Mouse (Mus musculus): ENCODE data around the gene Fbxo46. TPM values are rescaled to one million over a fixed set of nuclear protein-coding genes. Genes with fewer than 3 reads are reported as not detected.
A peak's percentile ranks its signal among the peaks of the same experiment; 100 is the strongest.
"Not testable (repeated sequence)": the region's sequence is repeated elsewhere in the genome, so short reads cannot be mapped to it uniquely, and the experiment has no call there.

Gene Fbxo46
- total and polyA plus RNA-seq, 2 experiments from 2014 or later = 9.9 to 20.6 TPM

GRCm38 (mm10) chr7:19149626-19150025 is 30.0 kb downstream of the Fbxo46 start, which contains the start of gene Snrpd2:
Gene Snrpd2 (plus strand): TSS chr7:19149722.
- H3K4me3 ChIP-seq (ENCODE audit: low read depth, low read length) = peak within 1 kb of the TSS; percentile 58
- WGBS = under 1% methylated on average over 24 of the region's 24 CpGs
- peak within 1 kb of the TSS; percentile 67 for H3K9ac ChIP-seq (replicated peaks; ENCODE audit: low read length, poor library complexity, severe bottlenecking)
- no peaks in the 10 kb centered on the region for H3K9me3 ChIP-seq (ENCODE audit: low read length)
- DNase-seq (ENCODE audit: low spot score) = peak; percentile 98
- H3K36me3 ChIP-seq (ENCODE audit: insufficient read depth, low read length) = peaks cover 35% of the 10 kb centered on the region
- H3K4me1 ChIP-seq (ENCODE audit: insufficient read depth, low read length) = peaks cover 10% of the 10 kb centered on the region; the same call in 1 of the 2 replicates
- no peak for TF ChIP-seq CTCF (IDR thresholded peaks at IDR 0.05)
- ATAC-seq (ENCODE audit: low FRiP score) = peak; percentile 90
- H3K27ac ChIP-seq (ENCODE audit: low read depth, low read length) = peak within 1 kb of the TSS; percentile 82
- peak within 1 kb of the TSS; percentile 67 for H3K4me2 ChIP-seq (ENCODE audit: low read depth, low read length, poor library complexity, severe bottlenecking)
- no peaks in the 10 kb centered on the region for H3K27me3 ChIP-seq (ENCODE audit: insufficient read depth, low read length)

- not testable (repeated sequence) for ATAC-seq (ENCODE audit: low FRiP score); DNase-seq (ENCODE audit: low spot score); H3K4me2 ChIP-seq (ENCODE audit: low read depth, low read length, poor library complexity, severe bottlenecking); H3K27me3 ChIP-seq (ENCODE audit: insufficient read depth, low read length); H3K4me1 ChIP-seq (ENCODE audit: insufficient read depth, low read length); H3K27ac ChIP-seq (ENCODE audit: low read depth, low read length); H3K9ac ChIP-seq (replicated peaks; ENCODE audit: low read length, poor library complexity, severe bottlenecking); H3K4me3 ChIP-seq (ENCODE audit: low read depth, low read length); H3K9me3 ChIP-seq (ENCODE audit: low read length)
- H3K36me3 ChIP-seq (ENCODE audit: insufficient read depth, low read length) = peaks cover 38% of the 10 kb centered on the region
- WGBS = 91% methylated on average over 10 of the region's 10 CpGs
Observed at GRCm38 (mm10) chr7:19151121-19151520, 31.5 kb downstream of the Fbxo46 start.

GRCm38 (mm10) chr7:19154796-19155195 is 35.1 kb downstream of the Fbxo46 start:
- DNase-seq (ENCODE audit: low spot score) = no peak
- no peak overlapping the region for H3K4me3 ChIP-seq (ENCODE audit: low read depth, low read length)
- H3K9me3 ChIP-seq (ENCODE audit: low read length) = no peaks in the 10 kb centered on the region
- H3K4me1 ChIP-seq (ENCODE audit: insufficient read depth, low read length) = peaks cover 11% of the 10 kb centered on the region; the same call in 1 of the 2 replicates
- no peaks in the 10 kb centered on the region for H3K27me3 ChIP-seq (ENCODE audit: insufficient read depth, low read length)
- H3K27ac ChIP-seq (ENCODE audit: low read depth, low read length) = no peak overlapping the region
- no peak for ATAC-seq (ENCODE audit: low FRiP score)
- H3K36me3 ChIP-seq (ENCODE audit: insufficient read depth, low read length) = peaks cover 32% of the 10 kb centered on the region
- no peak overlapping the region for H3K4me2 ChIP-seq (ENCODE audit: low read depth, low read length, poor library complexity, severe bottlenecking)
- WGBS = 72% methylated on average over 8 of the region's 8 CpGs
- H3K9ac ChIP-seq (replicated peaks; ENCODE audit: low read length, poor library complexity, severe bottlenecking) = no peak overlapping the region
- TF ChIP-seq CTCF (IDR thresholded peaks at IDR 0.05) = no peak

GRCm38 (mm10) chr7:19155825-19156475 is 36.3 kb downstream of the Fbxo46 start:
- no peak for ATAC-seq (ENCODE audit: low FRiP score)
- peaks cover 32% of the 10 kb centered on the region for H3K36me3 ChIP-seq (ENCODE audit: insufficient read depth, low read length)
- H3K9ac ChIP-seq (replicated peaks; ENCODE audit: low read length, poor library complexity, severe bottlenecking) = no peak overlapping the region
- no peak overlapping the region for H3K4me3 ChIP-seq (ENCODE audit: low read depth, low read length)
- DNase-seq (ENCODE audit: low spot score) = no peak
- no peaks in the 10 kb centered on the region for H3K9me3 ChIP-seq (ENCODE audit: low read length)
- H3K27ac ChIP-seq (ENCODE audit: low read depth, low read length) = no peak overlapping the region
- H3K4me2 ChIP-seq (ENCODE audit: low read depth, low read length, poor library complexity, severe bottlenecking) = no peak overlapping the region
- peak; percentile 49 for TF ChIP-seq CTCF (IDR thresholded peaks at IDR 0.05)
- H3K27me3 ChIP-seq (ENCODE audit: insufficient read depth, low read length) = no peaks in the 10 kb centered on the region
- peaks cover 8% of the 10 kb centered on the region; the same call in 1 of the 2 replicates for H3K4me1 ChIP-seq (ENCODE audit: insufficient read depth, low read length)
- WGBS = 60% methylated on average over 13 of the region's 13 CpGs

GRCm38 (mm10) chr7:19157160-19157800 is 37.6 kb downstream of the Fbxo46 start:
- Histone ChIP-seq H3K27ac (ENCODE audit: low read depth, low read length) (peak overlapping the region; percentile 55; the same call in 1 of the 2 replicates), H3K27me3 (ENCODE audit: insufficient read depth, low read length) (no peaks in the 10 kb centered on the region), H3K4me3 (ENCODE audit: low read depth, low read length) (no peak overlapping the region), H3K4me2 (ENCODE audit: low read depth, low read length, poor library complexity, severe bottlenecking) (peak overlapping the region; percentile 37), H3K4me1 (ENCODE audit: insufficient read depth, low read length) (peaks cover 8% of the 10 kb centered on the region; the same call in 1 of the 2 replicates), H3K9me3 (ENCODE audit: low read length) (no peaks in the 10 kb centered on the region), H3K9ac (replicated peaks; ENCODE audit: low read length, poor library complexity, severe bottlenecking) (no peak overlapping the region), H3K36me3 (ENCODE audit: insufficient read depth, low read length) (peaks cover 24% of the 10 kb centered on the region)
- WGBS = 3% methylated on average over 30 of the region's 30 CpGs
- ATAC-seq (ENCODE audit: low FRiP score) = peak; percentile 77
- peak; percentile 98 for TF ChIP-seq CTCF (IDR thresholded peaks at IDR 0.05)
- peak; percentile 84 for DNase-seq (ENCODE audit: low spot score)

- ATAC-seq (ENCODE audit: low FRiP score) = no peak
- TF ChIP-seq CTCF (IDR thresholded peaks at IDR 0.05) = no peak
Observed at GRCm38 (mm10) chr7:19158601-19159000, 38.9 kb downstream of the Fbxo46 start.

More at GRCm38 (mm10) chr7:19158601-19159000, 38.9 kb downstream of the Fbxo46 start:
- Histone ChIP-seq H3K4me2 (ENCODE audit: low read depth, low read length, poor library complexity, severe bottlenecking) (no peak overlapping the region), H3K9ac (replicated peaks; ENCODE audit: low read length, poor library complexity, severe bottlenecking) (no peak overlapping the region), H3K4me1 (ENCODE audit: insufficient read depth, low read length) (peaks cover 8% of the 10 kb centered on the region; the same call in 1 of the 2 replicates), H3K4me3 (ENCODE audit: low read depth, low read length) (no peak overlapping the region), H3K27me3 (ENCODE audit: insufficient read depth, low read length) (0 out of 2 replicates have a peak, but pooled peaks cover 2% of the 10 kb centered on the region), H3K27ac (ENCODE audit: low read depth, low read length) (no peak overlapping the region), H3K9me3 (ENCODE audit: low read length) (no peaks in the 10 kb centered on the region), H3K36me3 (ENCODE audit: insufficient read depth, low read length) (peaks cover 15% of the 10 kb centered on the region)
- WGBS = 70% methylated on average over 11 of the region's 11 CpGs
- no peak for DNase-seq (ENCODE audit: low spot score)
